Mouse (Mus musculus) hematopoietic stem cell, adult 5-6 weeks (primary cell): ENCODE results near the gene Efhc1. TPM values are rescaled to one million over a fixed set of nuclear protein-coding genes. Genes with fewer than 3 reads are reported as not detected.
"Not testable (repeated sequence)": the region's sequence is repeated elsewhere in the genome, so short reads cannot be mapped to it uniquely, and the experiment has no call there.

Experiments used
- ATAC-seq, 2 experiments: fragments of 125-278 bp in 1 of 2; replicated peaks in 1 of 2; 2 replicates each; pipeline ENCODE4 v1.8.0; 2016 to 2017; ENCODE audit warnings: inconsistent platforms in 2 of 2, mild to moderate bottlenecking in 2 of 2, moderate number of reproducible peaks in 2 of 2, low read depth in 1 of 2, moderate TSS enrichment in 1 of 2; ENCODE audit not compliant: low FRiP score in 2 of 2, poor library complexity in 2 of 2, severe bottlenecking in 2 of 2, insufficient read depth in 1 of 2, low TSS enrichment in 1 of 2
- total RNA-seq: library from RNA; stranded (forward); fragments of 172-1452, 232-1000 nt; gene quantifications from 2 replicates; pipeline ENCODE4 v1.2.3, GENCODE M21; 2017

The Efhc1 gene
- total RNA-seq: 0.79 TPM in 1 of 2 replicates, not detected in the other

- ATAC-seq: peak; percentile 98 to 99
Measured at GRCm38 (mm10) chr1:20951300-20951763, at the start of gene Efhc1. Gene Efhc1, plus strand, starts transcription at chr1:20951626.

- ATAC-seq: no peak
Measured at GRCm38 (mm10) chr1:20905501-20906127, 45.8 kb upstream of the Efhc1 start.

GRCm38 (mm10) chr1:20906128-20906515, 45.3 kb upstream of the Efhc1 start:
- ATAC-seq: no peak

- ATAC-seq: peak; percentile 16 to 44; a peak in 3 of 4 replicates
Measured at GRCm38 (mm10) chr1:20908541-20908940, 42.9 kb upstream of the Efhc1 start.

- peak in 1 of 2 experiments; percentile 11; a peak in 1 of 4 replicates for ATAC-seq
Measured at GRCm38 (mm10) chr1:20912115-20912514, 39.3 kb upstream of the Efhc1 start.

GRCm38 (mm10) chr1:20912527-20913171, 38.8 kb upstream of the Efhc1 start:
- ATAC-seq: peak; percentile 81 to 91

- no peak for ATAC-seq
Measured at GRCm38 (mm10) chr1:20914769-20915168, 36.7 kb upstream of the Efhc1 start.

- ATAC-seq: no peak
Measured at GRCm38 (mm10) chr1:20915608-20916007, 35.8 kb upstream of the Efhc1 start.

- no peak for ATAC-seq
Measured at GRCm38 (mm10) chr1:20917496-20918050, 33.9 kb upstream of the Efhc1 start.

- peak; percentile 27 to 51; a peak in 2 of 4 replicates for ATAC-seq
Measured at GRCm38 (mm10) chr1:20919728-20920127, 31.7 kb upstream of the Efhc1 start.

- ATAC-seq: no peak
Measured at GRCm38 (mm10) chr1:20921081-20921528, 30.3 kb upstream of the Efhc1 start.

GRCm38 (mm10) chr1:20922612-20923399, 28.6 kb upstream of the Efhc1 start:
- no peak for ATAC-seq

GRCm38 (mm10) chr1:20925324-20925723, 26.1 kb upstream of the Efhc1 start:
- not testable (repeated sequence) for ATAC-seq

GRCm38 (mm10) chr1:20925926-20926325, 25.5 kb upstream of the Efhc1 start:
- ATAC-seq: no peak

GRCm38 (mm10) chr1:20926376-20926775, 25.1 kb upstream of the Efhc1 start:
- ATAC-seq: no peak

GRCm38 (mm10) chr1:20928487-20928886, 22.9 kb upstream of the Efhc1 start:
- ATAC-seq: peak; percentile 68 to 69

- peak; percentile 88 to 92 for ATAC-seq
Measured at GRCm38 (mm10) chr1:20933457-20933856, 18.0 kb upstream of the Efhc1 start.

GRCm38 (mm10) chr1:20935106-20935505, 16.3 kb upstream of the Efhc1 start:
- no peak for ATAC-seq
